Comparison of ENCODE assay signal across 13 mouse cellular contexts in the genomic region with DNA sequence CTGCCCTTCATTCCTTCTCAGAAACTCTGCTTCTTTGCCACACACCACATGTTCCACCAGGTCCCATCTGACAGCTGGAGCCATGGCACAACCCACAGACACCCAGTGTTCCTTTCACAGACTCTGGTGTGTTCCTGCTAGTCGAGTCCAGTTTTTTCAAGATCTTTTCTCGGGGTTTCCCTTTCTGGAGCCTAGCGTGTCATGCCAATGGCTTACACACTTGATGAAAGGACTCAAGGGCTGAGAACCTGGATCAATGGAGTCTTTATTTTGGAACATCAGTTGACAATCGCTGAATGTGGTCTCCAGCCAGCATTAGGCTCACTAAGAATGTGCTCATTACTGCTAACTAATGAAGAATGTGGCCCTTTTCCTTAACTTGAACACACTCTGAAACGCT. TPM values are rescaled to one million over a fixed set of nuclear protein-coding genes. Genes with fewer than 3 reads are reported as not detected.
A peak's percentile ranks its signal among the peaks of the same experiment; 100 is the strongest.
DNase-seq lines count a peak whose midpoint lies in the region; ATAC-seq and TF ChIP-seq lines count a peak whose summit lies in the region.
"Had no signal": no experiment of that assay in that cellular context is flagged by ENCODE, and none has a peak within 500 bp of the region (broad histone marks: within the 10 kb centered on the region; RNA-seq: fewer than 3 reads in every experiment).

No protein-coding gene starts in this region.

- intact Hi-C loops in left cerebral cortex, postnatal 4 days (cut with DNase I), result no loop called here

- TF ChIP-seq CTCF in brain, embryonic 14.5 days (IDR thresholded peaks at IDR 0.05; ENCODE audit: borderline replicate concordance, extremely low read depth, insufficient read depth, insufficient read length), result no peak
- TF ChIP-seq CTCF in lung, adult 2 months (IDR thresholded peaks at IDR 0.05; ENCODE audit: insufficient read depth, low read length), result no peak

- no peak overlapping the region for H3K4me2 ChIP-seq in forebrain, embryonic 16.5 days (ENCODE audit: low read length)
- H3K4me2 ChIP-seq: midbrain, embryonic 13.5 days had no signal

- no peaks in the 10 kb centered on the region for H3K36me3 ChIP-seq in forebrain, embryonic 16.5 days (ENCODE audit: control insufficient read depth, insufficient read depth)
- H3K36me3 ChIP-seq: midbrain, embryonic 13.5 days had no signal

- peak; percentile 28 for DNase-seq in left cerebral cortex, adult 11 months (ENCODE audit: low spot score)
- DNase-seq in left cerebral cortex, postnatal 4 days, result no peak
- peak; percentile 58 for DNase-seq in brain, embryonic 14.5 days (ENCODE audit: low read depth)
- peak; percentile 32 to 77 for DNase-seq in layer of hippocampus, postnatal 14 days (ENCODE audit: low spot score in 2 of 2)
- no peak for DNase-seq in lung, adult 2 months
- no peak for DNase-seq in spleen, postnatal 14 days (ENCODE audit: low spot score in 2 of 2)
- DNase-seq: adrenal gland, postnatal 10 days; heart, adult 2 months; kidney, adult 9 months; liver, postnatal 0 days had no signal

- no peaks in the 10 kb centered on the region for H3K27me3 ChIP-seq in forebrain, embryonic 16.5 days (replicated peaks; ENCODE audit: control insufficient read depth, insufficient read depth, low read length)
- H3K27me3 ChIP-seq: midbrain, embryonic 13.5 days had no signal

- ATAC-seq in forebrain, embryonic 16.5 days, result peak; percentile 62
- ATAC-seq: CD4-positive, CD25-positive, alpha-beta regulatory T cell, adult 4 months; liver, postnatal 0 days; midbrain, embryonic 13.5 days had no signal

- no peaks in the 10 kb centered on the region for H3K4me1 ChIP-seq in forebrain, embryonic 16.5 days (replicated peaks; ENCODE audit: control insufficient read depth, insufficient read depth, low read length)
- H3K4me1 ChIP-seq in lung, adult 2 months (ENCODE audit: control insufficient read depth, insufficient read depth, low read length), result no peaks in the 10 kb centered on the region
- H3K4me1 ChIP-seq: midbrain, embryonic 13.5 days had no signal

- no peak overlapping the region for H3K9ac ChIP-seq in forebrain, embryonic 16.5 days (replicated peaks; ENCODE audit: low read depth, low read length)
- H3K9ac ChIP-seq: liver, postnatal 0 days; midbrain, embryonic 13.5 days had no signal

- no peak overlapping the region for H3K27ac ChIP-seq in forebrain, embryonic 16.5 days (ENCODE audit: low read length)
- H3K27ac ChIP-seq: heart, adult 2 months; midbrain, embryonic 13.5 days had no signal

- no peak for TF ChIP-seq POLR2A in brain, embryonic 14.5 days (IDR thresholded peaks at IDR 0.05; ENCODE audit: borderline replicate concordance, extremely low read depth, insufficient read depth, insufficient read length, poor library complexity, severe bottlenecking)
- TF ChIP-seq POLR2A in lung, adult 2 months (IDR thresholded peaks at IDR 0.05; ENCODE audit: borderline replicate concordance, extremely low read depth, low read depth, low read length), result no peak

- no peak overlapping the region for H3K4me3 ChIP-seq in forebrain, embryonic 16.5 days (replicated peaks; ENCODE audit: low read length)
- H3K4me3 ChIP-seq in lung, adult 2 months (replicated peaks; ENCODE audit: extremely low read depth, low read depth, low read length), result no peak overlapping the region
- H3K4me3 ChIP-seq: heart, adult 2 months; midbrain, embryonic 13.5 days had no signal

- 20% methylated on average over 5 of the region's 5 CpGs for WGBS in forebrain, embryonic 16.5 days
- 76% methylated on average over 5 of the region's 5 CpGs for WGBS in lung, adult 2 months

- no peaks in the 10 kb centered on the region for H3K9me3 ChIP-seq in forebrain, embryonic 16.5 days (ENCODE audit: control insufficient read depth, low read length)
- H3K9me3 ChIP-seq: midbrain, embryonic 13.5 days had no signal

RNA-seq across cellular contexts. Expression of a gene that starts 37.7 kb away (rescaled TPM):
- 10 to 100 TPM in 1 of 2 experiments, 1 to 10 TPM in 1; 9.7 to 11.3 TPM for total RNA-seq in left cerebral cortex, postnatal 4 days (2021)
- 10.7 and 11.3 TPM in 2 replicates for polyA plus RNA-seq in brain, embryonic 14.5 days (2012; rRNA removed)
- 14.4 and 16.7 TPM in 2 replicates for polyA plus RNA-seq in forebrain, embryonic 16.5 days (2015; fragmentation: Nextera tagmentation; extraction: Ambion mirVana)
- total RNA-seq in layer of hippocampus, postnatal 14 days (2021), result 10 to 100 TPM in 1 of 2 experiments, 1 to 10 TPM in 1; 7.6 to 11.8 TPM
- polyA plus RNA-seq in lung, adult 2 months (2012; rRNA removed), result 4.0 and 5.0 TPM in 2 replicates

Comparison
In these comparisons a context has a peak if more than half of its experiments do, and no peak if none do; other contexts are left out.
1. DNase-seq: peak in left cerebral cortex, adult 11 months (single experiment), brain, embryonic 14.5 days (single experiment) and layer of hippocampus, postnatal 14 days (2 of 2); none in left cerebral cortex, postnatal 4 days (single experiment), lung, adult 2 months (single experiment) and spleen, postnatal 14 days (0 of 2).